Mouse (Mus musculus): ENCODE measurements at regions not wholly inside any gene's neighbourhood (a gene's known extent, or its start where the extent isn't known, plus 50 kb on each side); places are given as distances from the start of the nearest gene placed in this dataset.

DNA sequence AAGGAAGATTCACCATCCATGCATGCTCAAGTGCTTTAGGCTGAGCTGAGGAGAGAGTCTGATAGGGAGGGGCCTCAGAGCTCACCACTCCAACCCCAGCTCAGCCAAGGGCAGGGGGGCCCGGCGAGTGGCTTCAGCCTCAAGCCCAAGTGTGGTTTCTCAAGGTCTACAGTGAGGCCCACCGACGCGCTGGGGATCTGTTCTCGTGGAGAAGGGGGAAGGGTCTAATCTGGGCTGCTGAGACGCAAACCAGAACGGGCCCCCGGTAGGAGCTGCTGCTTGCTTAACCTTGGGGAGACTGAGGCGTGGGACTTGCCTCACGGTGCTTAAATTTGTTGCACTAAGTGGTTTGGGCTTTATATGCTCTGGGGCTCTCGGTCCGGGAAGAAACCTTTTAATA, 70.9 kb downstream of the Asb1 start:
- no peak for DNase-seq

DNA sequence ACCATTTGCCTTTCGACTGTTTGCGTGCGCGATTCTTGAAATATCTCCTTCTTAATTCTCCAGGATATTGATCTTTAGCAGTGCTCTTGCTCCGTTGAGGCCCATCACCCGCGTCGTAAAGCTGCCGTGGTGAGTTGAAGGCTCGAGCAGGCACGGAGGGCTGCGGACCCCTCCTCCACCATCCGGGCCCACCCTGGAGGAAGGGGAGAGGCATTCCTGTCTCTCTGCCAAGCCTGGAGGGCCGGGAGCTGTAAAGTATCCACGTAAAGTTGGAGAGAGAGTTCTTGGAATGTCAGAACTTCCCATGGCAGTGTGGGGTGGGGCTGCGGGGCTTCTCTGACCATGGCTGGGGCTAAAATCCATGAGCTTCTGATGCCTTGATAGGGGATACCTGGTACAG, 71.3 kb downstream of the Asb1 start:
- DNase-seq, result no peak

DNA sequence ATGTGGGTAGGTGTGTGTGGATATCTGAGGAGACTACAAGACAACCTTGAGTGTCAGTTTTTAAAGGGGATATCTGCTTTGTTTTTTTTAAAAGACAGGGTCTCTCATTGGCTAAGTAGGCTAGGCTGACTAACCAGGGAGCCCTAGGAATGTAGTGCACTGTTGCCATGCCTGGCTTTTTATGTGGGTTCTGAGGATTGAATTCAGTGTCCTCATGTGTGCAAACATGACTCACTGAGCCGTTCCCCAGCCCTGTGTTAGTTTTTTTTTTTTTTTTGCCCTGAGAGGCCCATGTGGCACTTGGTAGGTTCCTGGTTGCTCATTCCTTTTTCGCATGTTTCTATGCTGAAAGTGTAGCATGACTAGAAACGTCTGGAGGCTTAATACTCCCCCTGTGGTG, 72.6 kb downstream of the Asb1 start:
- DNase-seq, result no peak

DNA sequence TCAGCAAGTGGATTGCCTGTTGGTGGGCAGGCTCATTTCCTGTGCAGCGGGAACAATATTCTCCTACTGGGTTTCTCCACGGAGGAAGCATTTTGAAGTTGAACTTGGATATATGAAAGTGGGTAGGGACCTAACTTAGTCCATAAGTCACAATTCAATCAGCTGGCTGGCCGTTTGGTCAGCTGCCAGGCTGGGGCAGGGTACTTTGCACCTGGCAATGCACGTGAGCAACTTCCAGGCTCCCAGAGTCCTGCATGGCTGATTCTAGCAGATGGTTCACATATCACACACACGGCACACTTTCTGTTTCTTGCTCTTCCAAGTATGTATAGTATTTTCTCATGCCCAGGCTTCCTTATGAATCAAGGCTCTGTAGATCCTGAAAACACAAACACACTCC, 75.1 kb downstream of the Asb1 start:
- no peak for DNase-seq

DNA sequence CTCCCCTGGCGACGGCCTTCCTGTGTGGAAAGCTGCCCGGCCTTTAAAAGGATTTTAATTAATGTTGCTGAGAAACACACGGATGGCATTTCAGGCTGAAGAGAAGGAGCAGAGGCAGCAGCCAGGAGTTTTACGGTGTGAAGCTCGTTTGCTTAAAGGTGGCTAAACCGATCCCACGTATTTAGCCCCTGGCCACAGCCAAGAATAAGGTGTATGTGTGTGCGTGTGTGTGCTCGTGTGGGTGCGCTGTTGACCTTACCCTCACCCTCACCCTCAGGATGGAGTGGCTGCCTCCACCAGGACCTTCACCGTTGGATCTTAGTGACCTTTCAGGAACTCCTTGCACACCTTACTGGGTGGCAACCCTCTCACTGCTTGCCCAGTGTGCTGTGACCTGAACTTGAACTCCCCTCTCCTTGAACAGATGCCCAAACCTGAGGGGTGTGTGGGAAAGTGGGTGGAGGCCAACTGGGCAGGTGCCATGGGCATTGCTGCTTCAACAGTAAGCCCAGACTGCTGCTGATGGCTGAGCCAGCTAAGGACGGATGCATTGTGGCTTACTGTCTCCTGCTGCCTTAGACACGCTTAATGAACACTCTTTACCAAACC, 78.3 kb downstream of the Asb1 start:
- DNase-seq, result no peak

DNA sequence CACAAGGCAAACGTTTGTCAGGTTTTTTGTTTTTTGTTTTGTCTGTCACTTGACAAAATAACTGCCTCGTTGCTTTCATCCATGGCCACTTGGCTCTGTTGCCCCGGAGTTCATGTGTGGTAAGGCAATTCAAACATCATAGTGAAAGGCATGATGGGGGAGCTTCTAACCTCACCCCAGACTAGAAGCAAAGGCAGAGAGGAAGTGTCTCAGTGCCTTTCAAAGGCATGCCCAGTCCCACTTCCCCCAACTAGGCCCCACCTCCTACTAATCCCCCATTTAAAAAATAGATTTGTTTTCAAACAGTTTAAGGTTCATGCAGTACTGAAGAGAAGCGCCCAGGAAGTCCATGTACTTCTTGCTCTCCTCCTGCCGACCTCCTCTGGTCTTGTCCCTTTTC, 80.8 kb downstream of the Asb1 start:
- DNase-seq, result no peak

DNA sequence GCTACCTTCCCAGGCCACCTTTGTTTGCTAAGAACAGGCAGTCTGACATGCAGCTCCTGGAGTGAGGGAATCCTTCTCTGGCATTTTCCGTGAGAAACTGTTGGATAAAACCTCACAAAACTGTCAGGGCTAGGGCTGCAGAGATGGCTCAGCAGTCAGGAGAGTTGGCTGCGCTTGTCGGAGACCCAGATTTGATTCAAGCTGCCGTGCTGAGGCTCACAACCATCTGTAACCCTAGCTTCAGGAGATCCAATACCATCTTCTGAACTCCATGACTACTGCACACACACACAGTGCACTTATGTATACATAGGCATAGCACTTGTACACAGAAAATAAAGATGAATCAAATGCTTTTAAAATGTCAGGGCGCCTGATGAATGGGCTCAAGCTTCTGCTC, 82.5 kb downstream of the Asb1 start:
- no peak for DNase-seq

DNA sequence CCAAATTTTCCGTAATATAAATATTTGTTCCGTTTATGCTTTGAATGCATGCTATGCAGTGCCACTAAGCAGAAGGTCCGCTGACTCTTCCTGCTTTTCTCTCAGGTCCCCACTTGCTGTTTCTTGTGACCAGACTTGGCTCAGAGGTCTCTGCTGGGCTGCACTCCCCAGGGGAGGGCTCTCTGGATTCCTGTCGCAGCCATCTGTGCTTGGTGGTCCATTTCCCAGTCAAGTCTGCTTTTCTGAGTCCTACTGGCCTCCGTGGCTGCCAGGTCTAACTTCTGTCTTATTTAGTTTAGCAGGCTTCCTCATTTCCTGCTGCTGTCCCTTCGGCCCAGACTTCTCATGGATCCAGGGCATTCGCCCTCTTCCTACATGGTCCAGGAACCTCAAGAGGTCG, 83.7 kb downstream of the Asb1 start:
- DNase-seq, result no peak

DNA sequence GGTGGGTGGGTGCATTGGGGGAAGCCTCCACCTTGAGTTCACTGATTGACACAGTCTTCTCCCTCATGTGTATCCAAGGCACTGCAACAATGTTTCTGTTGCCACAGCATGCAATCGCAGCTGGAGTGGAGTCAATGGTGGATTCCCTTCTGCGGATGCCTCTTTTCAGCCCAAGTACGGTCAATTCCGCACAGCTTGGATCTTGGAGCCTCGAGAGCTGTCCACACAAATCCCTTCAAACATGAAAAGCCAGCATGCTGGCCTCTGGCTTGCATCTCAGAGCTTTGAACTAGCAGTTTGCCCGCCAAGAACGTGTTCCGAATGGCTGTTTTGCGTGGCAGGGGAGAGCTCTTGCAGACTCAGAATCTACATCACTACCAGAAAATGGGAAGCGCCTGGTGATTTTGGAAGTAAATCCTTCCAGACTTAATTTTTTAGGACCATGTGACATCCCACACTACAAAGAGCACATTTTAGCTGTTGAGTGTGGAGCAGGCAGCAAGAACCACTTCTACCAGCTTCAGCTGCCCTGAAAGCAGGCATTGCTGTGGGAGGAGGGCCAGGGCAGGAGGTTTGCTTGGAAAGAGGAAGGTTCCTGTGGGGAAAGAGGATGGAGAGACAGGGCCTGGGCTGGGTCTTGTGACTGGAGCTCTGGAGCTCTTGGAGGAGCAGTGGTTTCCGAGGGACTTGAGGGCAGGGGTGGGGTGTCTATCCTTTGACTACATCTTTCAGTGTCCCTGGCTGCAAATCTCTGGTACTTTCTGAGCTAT, 84.4 kb downstream of the Asb1 start:
- no peak for DNase-seq

DNA sequence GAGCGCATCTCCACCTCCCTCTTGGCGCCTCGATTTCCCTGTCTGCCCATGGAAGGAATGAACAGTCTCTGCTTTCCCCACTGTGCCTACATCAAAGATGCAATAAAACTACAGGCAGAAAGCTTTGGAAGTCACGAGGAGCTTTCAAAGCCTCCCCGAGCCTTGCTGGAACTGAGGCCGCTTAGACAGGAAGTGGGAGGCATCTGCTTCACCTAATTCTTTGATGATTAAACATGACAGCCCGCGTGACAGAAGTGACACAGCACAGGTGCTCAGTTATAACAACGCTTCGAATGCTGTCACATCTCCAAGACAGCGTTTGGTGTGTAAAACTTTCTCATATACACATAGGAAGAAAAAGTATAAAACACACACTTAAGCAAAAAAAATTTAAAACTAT, 85.7 kb downstream of the Asb1 start:
- DNase-seq, result no peak

DNA sequence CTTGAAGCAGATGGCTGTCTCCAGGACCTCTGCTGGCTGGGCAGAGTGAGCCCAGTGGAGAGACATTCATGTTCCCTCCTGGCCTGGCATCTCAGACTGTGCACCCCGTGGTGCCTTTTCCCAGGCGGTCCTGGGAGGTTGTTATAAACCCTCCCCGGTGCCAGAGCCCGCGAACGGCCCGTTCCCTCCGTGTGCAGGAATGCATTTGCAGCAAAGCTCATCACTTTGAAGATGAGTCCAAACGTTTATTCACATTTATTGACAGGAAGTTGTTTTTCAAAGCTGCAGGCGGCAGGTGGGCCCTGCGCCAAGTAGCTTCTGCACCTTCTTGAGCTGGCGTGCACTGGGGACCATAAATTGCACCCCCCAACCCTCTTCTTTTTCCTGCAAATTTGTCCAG, 89.9 kb downstream of the Asb1 start:
- DNase-seq, result no peak

DNA sequence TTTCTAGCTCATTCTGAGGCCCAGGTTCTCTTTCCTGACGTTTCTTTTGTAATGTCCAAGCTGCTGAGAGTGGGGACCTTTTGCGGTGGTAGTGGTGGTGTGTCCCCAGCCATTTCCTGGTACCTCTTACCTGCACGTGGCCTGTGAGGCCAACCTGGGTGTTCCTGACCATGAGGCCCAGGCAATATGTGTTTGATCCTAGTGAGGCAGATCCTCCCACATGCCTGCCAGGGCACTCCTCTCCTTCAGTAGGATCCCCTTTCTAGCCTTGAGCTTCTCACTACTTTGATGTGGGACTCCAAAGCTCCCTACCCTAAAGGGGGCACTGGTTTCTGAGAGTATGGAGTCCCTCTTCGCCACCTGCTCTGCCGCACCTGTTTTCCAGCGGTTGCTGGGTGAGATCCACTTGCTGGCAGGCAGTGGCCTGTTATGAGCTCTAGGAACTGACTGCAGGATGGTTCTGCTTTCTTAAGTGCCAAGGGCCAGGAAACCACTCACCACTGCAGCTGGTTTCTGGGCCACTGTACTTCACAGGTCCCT, 90.6 kb downstream of the Asb1 start:
- no peak for DNase-seq

DNA sequence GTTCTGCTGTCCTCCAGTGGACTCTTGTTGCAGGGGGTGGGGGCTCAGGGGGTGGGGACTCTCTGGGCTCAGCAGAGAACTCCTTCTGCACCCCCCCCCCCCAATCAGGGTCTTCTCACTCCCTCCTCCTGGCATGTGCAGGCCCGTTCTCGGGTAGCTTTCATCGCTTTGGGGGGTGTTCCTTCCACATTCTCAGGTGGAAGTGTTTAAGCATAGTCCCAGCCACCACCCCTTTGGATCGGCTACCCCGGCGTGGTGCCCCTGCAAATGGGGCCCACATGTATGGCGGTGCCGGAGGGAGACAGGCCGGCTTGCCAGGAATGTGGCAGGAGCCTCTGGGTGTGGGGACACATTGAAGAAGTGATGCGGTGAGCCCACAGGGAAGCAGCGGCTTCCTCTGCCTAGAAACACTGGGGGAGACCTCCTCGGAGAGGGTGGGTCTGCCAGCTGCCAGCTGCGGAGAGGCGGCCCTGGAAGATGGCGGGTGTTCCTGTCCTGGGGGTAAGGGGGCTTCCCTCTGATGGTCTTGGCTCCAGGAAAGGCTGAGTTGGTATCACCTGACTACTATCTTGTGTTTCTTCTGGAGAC, 92.7 kb downstream of the Asb1 start:
- DNase-seq, result no peak

DNA sequence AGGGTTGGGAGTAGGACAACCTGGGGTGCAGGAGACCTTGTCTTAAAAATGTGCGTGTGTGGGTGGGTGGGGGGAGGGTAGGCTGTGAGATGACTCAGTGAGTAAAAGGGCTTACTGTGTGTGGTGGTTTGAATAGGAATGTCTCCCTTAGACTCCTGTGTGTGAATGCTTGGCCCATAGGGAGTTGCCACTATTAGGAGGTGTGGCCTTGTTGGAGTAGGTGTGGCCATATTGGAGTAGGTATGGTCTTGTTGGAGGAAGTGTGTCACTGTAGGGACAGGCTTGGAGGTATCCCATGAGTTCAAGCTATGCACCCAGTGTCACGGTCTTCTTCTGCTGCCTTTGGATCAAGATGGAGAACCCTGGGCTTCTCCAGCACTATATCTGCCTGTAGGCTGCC, 96.2 kb downstream of the Asb1 start:
- DNase-seq, result no peak

DNA sequence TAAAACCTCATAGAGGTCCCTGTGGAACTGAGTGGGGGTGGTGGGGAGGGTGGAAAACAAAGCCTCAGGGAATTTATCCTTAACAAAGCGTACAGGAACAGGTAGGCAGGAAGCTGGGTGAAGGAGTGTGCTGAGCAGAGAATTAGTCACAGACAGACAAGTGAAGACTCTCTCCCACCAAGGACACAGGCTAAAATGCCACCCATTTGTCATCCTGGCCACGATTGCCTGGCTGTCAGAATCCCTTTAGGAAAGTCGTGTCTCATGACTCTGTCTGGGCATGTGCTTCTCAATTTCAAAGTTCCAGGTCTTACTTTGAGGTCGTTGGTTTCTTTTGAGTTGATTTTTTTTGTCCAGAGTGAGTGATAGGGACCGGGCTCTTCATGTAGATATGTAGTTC, 100.2 kb downstream of the Asb1 start:
- DNase-seq, result no peak

DNA sequence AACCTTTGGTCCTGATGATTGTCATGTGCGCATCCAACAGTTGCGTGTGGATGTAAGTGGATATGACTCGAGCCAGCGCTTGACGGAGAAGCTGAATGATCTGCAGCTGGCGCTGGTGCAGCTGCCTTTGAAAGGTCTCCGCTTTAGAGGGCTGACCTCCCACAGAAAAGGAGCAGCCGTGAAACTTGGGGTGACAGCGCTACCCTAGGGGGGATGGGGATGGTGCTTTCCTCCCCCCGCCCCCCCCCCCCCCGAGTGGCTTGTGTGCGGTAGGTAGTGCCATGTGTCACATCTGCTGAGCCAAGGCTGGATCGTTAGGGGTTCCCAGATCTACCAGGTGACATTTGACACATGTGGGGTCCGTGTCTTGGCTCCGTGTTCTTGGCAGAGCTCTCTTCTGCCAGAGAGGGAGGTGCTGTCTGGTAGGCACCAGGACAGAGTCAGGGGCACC, 118.7 kb downstream of the Asb1 start:
- DNase-seq, result no peak

DNA sequence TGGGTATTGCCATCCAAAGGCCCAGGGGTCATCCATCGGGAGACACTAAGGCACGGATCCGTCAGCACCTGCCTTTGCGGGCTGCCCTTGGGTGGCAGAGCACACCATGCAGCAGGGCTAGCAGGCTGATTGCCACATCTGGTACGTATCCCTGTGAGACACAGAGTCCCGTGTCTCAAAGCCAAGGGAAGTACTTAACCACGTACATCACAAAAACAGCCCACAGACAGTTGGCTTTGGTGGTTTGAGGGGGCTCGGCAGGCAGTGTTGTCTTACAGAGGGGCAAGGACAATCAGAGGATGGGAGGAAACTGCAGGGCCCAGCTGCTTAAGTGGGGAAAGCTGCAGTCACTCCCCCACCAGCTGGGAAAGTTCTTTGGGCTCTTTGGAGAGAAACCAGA, 119.1 kb downstream of the Asb1 start:
- no peak for DNase-seq

DNA sequence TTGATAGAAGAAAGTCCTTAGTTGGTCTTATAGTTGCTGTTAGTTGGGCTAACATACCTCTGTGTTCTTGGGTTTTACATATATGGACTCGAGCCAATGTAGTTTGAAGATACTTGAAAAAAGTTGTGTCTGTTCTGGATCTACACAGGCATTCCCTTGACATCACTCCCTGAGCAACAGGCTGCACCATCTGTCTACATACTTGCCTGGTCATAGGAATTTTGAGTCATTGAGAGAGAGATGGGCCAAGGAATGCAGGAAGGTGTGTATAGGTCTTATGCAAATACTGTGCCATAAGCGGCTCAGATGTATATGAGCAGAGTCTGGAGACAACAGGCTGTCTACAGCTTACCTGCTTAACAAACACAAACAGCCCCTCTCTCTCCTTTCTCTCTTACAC, 122.9 kb downstream of the Asb1 start:
- DNase-seq, result no peak

DNA sequence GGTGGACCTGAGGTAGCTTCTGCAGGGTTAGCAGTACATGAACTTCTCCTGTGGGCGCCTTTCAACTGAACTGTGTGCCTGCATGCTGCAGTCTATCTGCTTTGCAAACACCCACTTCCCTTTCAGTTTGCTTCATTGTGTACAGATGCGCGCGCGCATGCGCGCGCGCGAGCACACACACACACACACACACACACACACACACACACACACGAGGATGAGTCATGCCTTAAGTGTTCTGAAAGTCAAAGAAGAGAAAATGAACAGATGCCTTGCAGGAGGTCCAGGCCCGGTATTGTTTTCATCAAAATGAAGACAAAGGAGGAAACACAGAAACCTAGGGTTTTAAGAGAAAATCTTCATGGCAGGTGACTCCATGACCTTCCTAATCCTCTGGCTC, 124.3 kb downstream of the Asb1 start:
- DNase-seq, result no peak

DNA sequence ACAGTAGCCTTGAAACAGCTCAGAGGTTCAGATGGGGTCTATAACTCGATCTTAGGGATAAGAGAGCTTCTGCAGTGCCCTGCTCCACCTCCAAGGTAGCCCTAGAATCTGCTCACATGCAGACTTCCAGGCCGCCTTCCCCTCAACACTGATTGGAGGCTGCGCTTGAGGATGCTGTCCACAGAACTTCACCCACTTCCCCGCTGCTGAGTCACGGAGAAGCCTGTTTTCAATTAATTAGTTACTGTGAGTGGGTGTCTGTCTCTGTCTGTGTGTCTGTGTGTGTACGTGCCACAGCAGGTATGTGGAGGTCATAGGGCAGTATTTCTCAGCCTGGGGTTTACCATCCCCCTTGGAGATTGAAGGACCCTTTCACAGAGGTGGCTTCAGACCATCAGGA, 128.2 kb downstream of the Asb1 start:
- no peak for DNase-seq

DNA sequence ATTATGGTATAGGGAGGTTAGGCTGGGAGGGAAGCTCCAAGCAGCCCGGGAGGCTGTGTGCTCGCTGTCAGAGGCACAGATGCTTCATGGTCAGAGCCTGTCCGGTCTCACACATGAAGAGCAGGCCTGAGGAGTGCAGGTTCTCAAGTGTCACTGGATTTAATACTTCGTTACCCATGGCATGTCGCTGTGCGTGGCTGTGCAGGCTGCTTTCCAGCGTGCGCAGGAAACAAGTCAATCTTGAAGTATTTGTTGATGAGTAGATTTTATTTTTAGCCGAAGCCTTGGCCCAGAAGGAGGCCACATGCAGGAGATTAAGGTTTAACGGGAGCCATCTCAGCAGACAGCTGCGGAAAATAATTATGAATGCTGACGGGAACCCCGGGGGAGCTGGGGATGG, 130.3 kb upstream of the Twist2 start:
- DNase-seq, result no peak

DNA sequence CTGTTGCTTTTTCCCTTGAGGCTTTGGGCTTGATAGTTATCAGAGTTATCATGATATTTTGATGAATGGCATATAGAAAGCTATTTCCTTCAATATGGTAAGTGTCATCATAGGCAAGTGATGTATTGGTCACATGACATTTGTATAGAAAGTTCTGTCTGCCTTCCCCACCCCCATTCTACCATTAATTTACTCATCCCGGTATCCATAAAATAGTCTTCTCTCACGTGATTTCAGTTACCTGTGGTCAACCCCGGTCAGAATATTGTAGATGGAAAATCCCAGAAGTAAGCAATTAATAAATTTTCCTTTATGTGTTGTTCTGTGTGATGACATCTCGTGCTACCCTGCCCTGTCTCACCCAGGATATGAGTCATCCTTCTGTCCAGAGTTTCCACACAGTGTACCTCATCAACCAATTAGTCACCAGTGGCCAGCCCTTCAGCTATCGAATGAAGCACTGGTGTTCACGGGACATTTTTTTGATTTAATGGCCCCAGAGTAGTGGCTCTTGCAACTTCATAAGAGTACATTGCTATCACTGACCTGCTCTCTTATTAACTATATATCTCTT, 127.1 kb upstream of the Twist2 start:
- no peak for DNase-seq

DNA sequence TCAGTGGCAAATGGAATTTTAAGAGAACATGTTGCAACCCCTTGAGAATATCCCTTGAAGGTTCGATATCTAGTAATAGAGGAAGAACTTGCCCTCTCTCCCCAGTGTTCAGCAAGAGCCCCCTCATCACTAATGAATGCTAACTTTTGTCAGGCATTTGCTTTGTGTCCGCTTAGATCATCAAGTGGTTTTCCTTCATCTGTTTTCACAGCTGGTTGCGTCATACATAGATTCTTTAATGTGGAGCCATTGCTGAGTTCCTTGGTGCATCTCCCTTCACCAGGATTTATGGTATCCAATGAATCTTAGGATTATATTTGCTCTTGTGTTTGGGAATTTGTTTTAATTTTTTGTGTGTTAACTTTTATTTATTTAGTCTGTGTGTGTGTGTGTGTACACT, 124.2 kb upstream of the Twist2 start:
- DNase-seq, result no peak

DNA sequence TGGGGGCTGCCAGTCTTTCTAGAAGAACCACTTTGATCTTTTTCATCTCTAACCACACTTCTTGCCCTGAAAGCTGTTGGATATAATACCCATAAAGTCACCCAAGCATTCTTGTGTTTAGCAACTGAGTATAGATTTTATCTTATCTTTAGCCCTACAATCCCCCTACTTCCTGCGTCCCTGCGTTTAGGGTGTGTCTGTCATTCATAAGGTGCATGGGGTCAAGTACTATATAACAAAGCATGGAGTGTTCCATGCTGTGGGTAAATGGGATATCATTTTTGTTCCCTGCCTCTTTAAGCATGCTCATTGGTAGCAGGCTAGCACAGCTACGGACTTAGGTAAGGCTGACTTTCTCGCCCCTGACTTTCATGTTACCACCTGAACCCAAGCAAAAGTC, 122.5 kb upstream of the Twist2 start:
- DNase-seq, result no peak
